ENCODE assay signal across 9 mouse cellular contexts in genomic region chr2:156688604-156689003, GRCm38 (mm10).
A peak's percentile ranks its signal among the peaks of the same experiment; 100 is the strongest.
DNase-seq lines count a peak whose midpoint lies in the region; ATAC-seq and TF ChIP-seq lines count a peak whose summit lies in the region.
"Had no signal": no experiment of that assay in that cellular context is flagged by ENCODE, and none has a peak within 500 bp of the region (broad histone marks: within the 10 kb centered on the region; RNA-seq: fewer than 3 reads in every experiment).

No protein-coding gene starts in this region.

- 5% methylated on average over 14 of the region's 14 CpGs for WGBS in embryonic facial prominence, embryonic 11.5 days
- 5% methylated on average over 14 of the region's 14 CpGs for whole genome bisulfite sequencing in embryonic facial prominence, embryonic 10.5 days
- WGBS in forebrain, postnatal 0 days: 3% methylated on average over 14 of the region's 14 CpGs
- WGBS in neural tube, embryonic 12.5 days: 4% methylated on average over 14 of the region's 14 CpGs
- 14% methylated on average over 14 of the region's 14 CpGs for WGBS in lung, adult 2 months

- no peak for DNase-seq in embryonic facial prominence, embryonic 11.5 days (ENCODE audit: low spot score)
- DNase-seq in embryonic facial prominence, embryonic 10.5 days (ENCODE audit: low spot score): no peak
- DNase-seq in cerebellum, adult 8-10 months: peak; percentile 66
- DNase-seq in forebrain, postnatal 0 days: peak; percentile 58
- DNase-seq in urinary bladder, adult 18-20 months (ENCODE audit: low spot score in 2 of 2): no peak
- DNase-seq in heart, postnatal 10 days: no peak
- no peak for DNase-seq in lung, adult 2 months

- H3K36me3 ChIP-seq in embryonic facial prominence, embryonic 11.5 days (replicated peaks; ENCODE audit: control insufficient read depth, insufficient read depth, low read depth, low read length): no peaks in the 10 kb centered on the region
- no peaks in the 10 kb centered on the region for H3K36me3 ChIP-seq in embryonic facial prominence, embryonic 10.5 days (replicated peaks)
- H3K36me3 ChIP-seq in forebrain, postnatal 0 days (ENCODE audit: insufficient read depth): no peaks in the 10 kb centered on the region
- no peaks in the 10 kb centered on the region for H3K36me3 ChIP-seq in neural tube, embryonic 12.5 days
- H3K36me3 ChIP-seq: limb, embryonic 13.5 days had no signal

- TF ChIP-seq CTCF in forebrain, postnatal 0 days (IDR thresholded peaks at IDR 0.05; ENCODE audit: low read depth): no peak
- no peak for TF ChIP-seq CTCF in lung, adult 2 months (IDR thresholded peaks at IDR 0.05; ENCODE audit: insufficient read depth, low read length)

- H3K4me1 ChIP-seq in embryonic facial prominence, embryonic 11.5 days (ENCODE audit: control insufficient read depth, insufficient read depth, low read length): no peaks in the 10 kb centered on the region
- peaks cover 29% of the 10 kb centered on the region for H3K4me1 ChIP-seq in embryonic facial prominence, embryonic 10.5 days
- H3K4me1 ChIP-seq in forebrain, postnatal 0 days (ENCODE audit: insufficient read depth): peaks cover 6% of the 10 kb centered on the region
- H3K4me1 ChIP-seq in neural tube, embryonic 12.5 days: peaks cover 31% of the 10 kb centered on the region
- H3K4me1 ChIP-seq in lung, adult 2 months (ENCODE audit: control insufficient read depth, insufficient read depth, low read length): no peaks in the 10 kb centered on the region

- 0 out of 2 replicates have a peak overlapping the region, but pooled peaks have one; percentile 4 for H3K9ac ChIP-seq in embryonic facial prominence, embryonic 11.5 days (replicated peaks; ENCODE audit: low read length)
- no peak overlapping the region for H3K9ac ChIP-seq in forebrain, postnatal 0 days
- H3K9ac ChIP-seq in neural tube, embryonic 12.5 days: no peak overlapping the region
- H3K9ac ChIP-seq: limb, embryonic 13.5 days had no signal

- no peaks in the 10 kb centered on the region for H3K27me3 ChIP-seq in embryonic facial prominence, embryonic 11.5 days (ENCODE audit: control insufficient read depth, insufficient read depth, low read length)
- H3K27me3 ChIP-seq in embryonic facial prominence, embryonic 10.5 days (replicated peaks; ENCODE audit: low read depth, poor library complexity, severe bottlenecking): peaks cover 29% of the 10 kb centered on the region
- no peaks in the 10 kb centered on the region for H3K27me3 ChIP-seq in forebrain, postnatal 0 days (ENCODE audit: insufficient read depth, low read length)
- H3K27me3 ChIP-seq in neural tube, embryonic 12.5 days (replicated peaks): peaks cover 10% of the 10 kb centered on the region

- H3K9me3 ChIP-seq in embryonic facial prominence, embryonic 11.5 days (replicated peaks; ENCODE audit: control insufficient read depth, low read length): no peaks in the 10 kb centered on the region
- no peaks in the 10 kb centered on the region for H3K9me3 ChIP-seq in embryonic facial prominence, embryonic 10.5 days
- H3K9me3 ChIP-seq in forebrain, postnatal 0 days (ENCODE audit: low read length): no peaks in the 10 kb centered on the region
- H3K9me3 ChIP-seq in neural tube, embryonic 12.5 days: no peaks in the 10 kb centered on the region
- H3K9me3 ChIP-seq: limb, embryonic 13.5 days had no signal

- ATAC-seq in embryonic facial prominence, embryonic 11.5 days (replicated peaks; ENCODE audit: insufficient number of reproducible peaks, low FRiP score, low TSS enrichment, low read depth): no peak
- ATAC-seq in forebrain, postnatal 0 days: no peak
- peak; percentile 56; the same call in 1 of the 2 replicates for ATAC-seq in neural tube, embryonic 12.5 days (ENCODE audit: low FRiP score, low read depth)

- no peak overlapping the region for H3K27ac ChIP-seq in embryonic facial prominence, embryonic 11.5 days (replicated peaks; ENCODE audit: low read depth, low read length)
- no peak overlapping the region for H3K27ac ChIP-seq in embryonic facial prominence, embryonic 10.5 days (replicated peaks)
- H3K27ac ChIP-seq in forebrain, postnatal 0 days (ENCODE audit: low read depth, low read length): no peak overlapping the region
- H3K27ac ChIP-seq in neural tube, embryonic 12.5 days: no peak overlapping the region
- H3K27ac ChIP-seq: limb, embryonic 13.5 days had no signal

- intact Hi-C loops in heart, postnatal 10 days (cut with DNase I): no loop called here

- H3K4me2 ChIP-seq in embryonic facial prominence, embryonic 11.5 days (ENCODE audit: low read depth, low read length): no peak overlapping the region
- no peak overlapping the region for H3K4me2 ChIP-seq in forebrain, postnatal 0 days (ENCODE audit: low read depth)
- H3K4me2 ChIP-seq in neural tube, embryonic 12.5 days (replicated peaks): peak overlapping the region; percentile 23
- H3K4me2 ChIP-seq: limb, embryonic 13.5 days had no signal

- no peak overlapping the region for H3K4me3 ChIP-seq in embryonic facial prominence, embryonic 11.5 days (ENCODE audit: low read depth, low read length)
- no peak overlapping the region for H3K4me3 ChIP-seq in embryonic facial prominence, embryonic 10.5 days
- H3K4me3 ChIP-seq in forebrain, postnatal 0 days (ENCODE audit: low read depth, low read length): no peak overlapping the region
- no peak overlapping the region for H3K4me3 ChIP-seq in neural tube, embryonic 12.5 days
- H3K4me3 ChIP-seq in lung, adult 2 months (replicated peaks; ENCODE audit: extremely low read depth, low read depth, low read length): no peak overlapping the region
- H3K4me3 ChIP-seq: limb, embryonic 13.5 days had no signal

- TF ChIP-seq POLR2A in lung, adult 2 months (IDR thresholded peaks at IDR 0.05; ENCODE audit: borderline replicate concordance, extremely low read depth, low read depth, low read length): no peak

Comparison
In these comparisons a context has a peak if more than half of its experiments do, and no peak if none do; other contexts are left out.
1. DNase-seq: peak in cerebellum, adult 8-10 months (single experiment) and forebrain, postnatal 0 days (single experiment); none in embryonic facial prominence, embryonic 11.5 days (single experiment), embryonic facial prominence, embryonic 10.5 days (single experiment), urinary bladder, adult 18-20 months (0 of 2), heart, postnatal 10 days (0 of 2) and lung, adult 2 months (single experiment).